Mouse (Mus musculus): ENCODE results near the gene Arhgap4.

DNA sequence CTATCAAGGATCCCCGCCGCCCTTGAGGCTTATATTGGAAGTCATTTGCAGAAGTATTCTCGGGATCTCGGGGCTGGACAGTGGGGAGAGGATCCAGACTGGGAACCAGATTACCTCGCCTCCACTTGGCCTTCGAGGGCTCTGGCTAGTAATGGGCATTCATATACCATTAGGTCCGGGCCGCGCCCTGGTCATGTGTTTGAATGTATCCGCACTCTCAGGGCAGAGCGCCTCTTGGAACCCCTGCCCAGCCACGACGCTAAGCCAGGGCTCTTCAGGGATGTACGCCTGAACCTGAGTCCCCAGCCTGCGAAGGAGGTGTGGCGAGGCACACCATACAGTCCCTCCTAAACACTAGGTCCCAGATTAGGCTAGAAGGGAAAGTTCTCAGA is 40.6 kb downstream of the Arhgap4 start:
- TF ChIP-seq CTCF (IDR thresholded peaks at IDR 0.05; ENCODE audit: low read depth) (no peak), EP300 (IDR thresholded peaks at IDR 0.05; ENCODE audit: low read depth) (no peak)

Measured in liver, postnatal 0 days (tissue).